In the genomic region with DNA sequence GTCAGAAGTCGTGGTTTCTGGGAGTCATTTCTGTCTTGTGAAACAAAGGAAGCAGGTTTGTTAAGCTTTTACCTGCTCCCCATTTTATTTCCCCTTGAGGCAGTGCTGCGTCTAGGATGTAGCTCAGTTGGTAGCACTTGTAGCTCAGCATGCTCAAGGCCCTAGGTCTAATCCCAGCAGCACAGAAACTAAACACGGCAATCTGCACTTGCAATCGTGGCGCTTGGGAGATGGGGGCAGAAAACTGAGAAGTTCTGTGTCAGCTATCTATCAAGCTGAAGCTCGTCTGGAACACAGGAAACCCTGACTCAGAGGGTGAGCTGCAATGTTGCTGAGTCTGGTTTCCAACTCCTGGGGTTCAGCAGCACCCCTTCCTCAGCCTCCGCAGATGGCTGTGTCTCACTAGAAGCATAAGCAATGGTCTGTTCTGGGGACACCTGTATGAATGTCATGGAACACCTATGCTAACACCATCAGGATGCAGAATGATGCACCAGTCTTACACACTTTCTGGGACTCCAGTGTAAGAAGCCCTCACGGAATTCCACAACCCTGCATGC, we compare ENCODE assay signal across 8 mouse cellular contexts. TPM values are rescaled to one million over a fixed set of nuclear protein-coding genes. Genes with fewer than 3 reads are reported as not detected.
A peak's percentile ranks its signal among the peaks of the same experiment; 100 is the strongest.
DNase-seq lines count a peak whose midpoint lies in the region; ATAC-seq and TF ChIP-seq lines count a peak whose summit lies in the region.
"Had no signal": no experiment of that assay in that cellular context is flagged by ENCODE, and none has a peak within 500 bp of the region (broad histone marks: within the 10 kb centered on the region; RNA-seq: fewer than 3 reads in every experiment).

No protein-coding gene starts in this region.

- DNase-seq in layer of hippocampus, postnatal 10 days (ENCODE audit: low spot score in 2 of 2), result peak; percentile 9 to 12
- no peak for DNase-seq in layer of hippocampus, adult 11-12 months (ENCODE audit: low spot score)
- DNase-seq in hindbrain, postnatal 0 days (ENCODE audit: low spot score), result no peak
- no peak for DNase-seq in right cerebral cortex, adult 2 months (ENCODE audit: low spot score in 2 of 2)
- no peak for DNase-seq in spleen, postnatal 36 days (ENCODE audit: low spot score in 2 of 2)
- DNase-seq: kidney, adult 9 months had no signal

- no peak for ATAC-seq in embryonic facial prominence, embryonic 12.5 days (ENCODE audit: insufficient number of reproducible peaks, insufficient read depth, low FRiP score, low TSS enrichment)
- no peak for ATAC-seq in hindbrain, postnatal 0 days
- ATAC-seq in midbrain, embryonic 15.5 days (replicated peaks), result no peak

- H3K4me1 ChIP-seq in embryonic facial prominence, embryonic 12.5 days, result peaks cover 26% of the 10 kb centered on the region
- H3K4me1 ChIP-seq in hindbrain, postnatal 0 days (ENCODE audit: insufficient read depth, low read length), result peaks cover 16% of the 10 kb centered on the region
- peaks cover 26% of the 10 kb centered on the region for H3K4me1 ChIP-seq in midbrain, embryonic 15.5 days

- H3K27me3 ChIP-seq in embryonic facial prominence, embryonic 12.5 days, result no peaks in the 10 kb centered on the region
- H3K27me3 ChIP-seq in hindbrain, postnatal 0 days (ENCODE audit: insufficient read depth, low read length), result no peaks in the 10 kb centered on the region
- H3K27me3 ChIP-seq in midbrain, embryonic 15.5 days (replicated peaks), result no peaks in the 10 kb centered on the region

- peak overlapping the region; percentile 63; the same call in 1 of the 2 replicates for H3K9ac ChIP-seq in embryonic facial prominence, embryonic 12.5 days
- no peak overlapping the region for H3K9ac ChIP-seq in hindbrain, postnatal 0 days (replicated peaks; ENCODE audit: low read length)
- H3K9ac ChIP-seq in midbrain, embryonic 15.5 days, result no peak overlapping the region

- TF ChIP-seq CTCF in hindbrain, postnatal 0 days (IDR thresholded peaks at IDR 0.05; ENCODE audit: low read depth), result no peak

- H3K36me3 ChIP-seq in embryonic facial prominence, embryonic 12.5 days, result 0 out of 2 replicates have a peak, but pooled peaks cover 9% of the 10 kb centered on the region
- H3K36me3 ChIP-seq in hindbrain, postnatal 0 days (ENCODE audit: insufficient read depth, low read length), result no peaks in the 10 kb centered on the region
- H3K36me3 ChIP-seq in midbrain, embryonic 15.5 days (replicated peaks), result 0 out of 2 replicates have a peak, but pooled peaks cover 3% of the 10 kb centered on the region

- H3K4me3 ChIP-seq in embryonic facial prominence, embryonic 12.5 days, result peak overlapping the region; percentile 56; the same call in 1 of the 2 replicates
- no peak overlapping the region for H3K4me3 ChIP-seq in hindbrain, postnatal 0 days (ENCODE audit: low read length)
- no peak overlapping the region for H3K4me3 ChIP-seq in midbrain, embryonic 15.5 days

- WGBS in embryonic facial prominence, embryonic 12.5 days, result 70% methylated on average over 8 of the region's 8 CpGs
- 68% methylated on average over 8 of the region's 8 CpGs for WGBS in hindbrain, postnatal 0 days
- WGBS in midbrain, embryonic 15.5 days, result 72% methylated on average over 8 of the region's 8 CpGs

- no peak overlapping the region for H3K27ac ChIP-seq in embryonic facial prominence, embryonic 12.5 days
- no peak overlapping the region for H3K27ac ChIP-seq in hindbrain, postnatal 0 days
- H3K27ac ChIP-seq in midbrain, embryonic 15.5 days, result no peak overlapping the region

- H3K9me3 ChIP-seq in embryonic facial prominence, embryonic 12.5 days, result no peaks in the 10 kb centered on the region
- no peaks in the 10 kb centered on the region for H3K9me3 ChIP-seq in hindbrain, postnatal 0 days (ENCODE audit: low read length)
- H3K9me3 ChIP-seq in midbrain, embryonic 15.5 days, result no peaks in the 10 kb centered on the region

- H3K4me2 ChIP-seq in embryonic facial prominence, embryonic 12.5 days (replicated peaks), result peak overlapping the region; percentile 85; the same call in 1 of the 2 replicates
- H3K4me2 ChIP-seq in hindbrain, postnatal 0 days (ENCODE audit: low read depth, low read length), result peak overlapping the region; percentile 92; the same call in 1 of the 2 replicates
- peak overlapping the region; percentile 81; the same call in 1 of the 2 replicates for H3K4me2 ChIP-seq in midbrain, embryonic 15.5 days

RNA-seq across cellular contexts. Expression of a gene that starts 1.1 kb away (rescaled TPM):
- 10 to 100 TPM; 81.8 to 83.7 TPM for total RNA-seq in layer of hippocampus, postnatal 10 days (2021)
- polyA plus RNA-seq in embryonic facial prominence, embryonic 12.5 days (2016; fragmentation: Nextera tagmentation; extraction: Ambion mirVana), result 116 and 126 TPM in 2 replicates
- total RNA-seq in hindbrain, postnatal 0 days (2014; rRNA removed), result 85.6 and 98.5 TPM in 2 replicates
- 98.4 and 104 TPM in 2 replicates for polyA plus RNA-seq in hindbrain, postnatal 0 days (2015; fragmentation: Nextera tagmentation; extraction: Ambion mirVana)
- 75.2 and 82.0 TPM in 2 replicates for polyA plus RNA-seq in midbrain, embryonic 15.5 days (2015; fragmentation: Nextera tagmentation; extraction: Ambion mirVana)

RNA-seq across cellular contexts. Expression of a gene that starts 18.4 kb away (rescaled TPM):
- 100 to 1,000 TPM; 115 TPM for total RNA-seq in layer of hippocampus, postnatal 10 days (2021)
- 13.5 and 15.3 TPM in 2 replicates for polyA plus RNA-seq in embryonic facial prominence, embryonic 12.5 days (2016; fragmentation: Nextera tagmentation; extraction: Ambion mirVana)
- total RNA-seq in hindbrain, postnatal 0 days (2014; rRNA removed), result 546 and 699 TPM in 2 replicates
- polyA plus RNA-seq in hindbrain, postnatal 0 days (2015; fragmentation: Nextera tagmentation; extraction: Ambion mirVana), result 20.6 and 21.0 TPM in 2 replicates
- 28.7 and 36.4 TPM in 2 replicates for polyA plus RNA-seq in midbrain, embryonic 15.5 days (2015; fragmentation: Nextera tagmentation; extraction: Ambion mirVana)

RNA-seq across cellular contexts. Expression of a gene that starts 21.3 kb away (rescaled TPM):
- 10 to 100 TPM; 74.8 to 80.1 TPM for total RNA-seq in layer of hippocampus, postnatal 10 days (2021)
- polyA plus RNA-seq in embryonic facial prominence, embryonic 12.5 days (2016; fragmentation: Nextera tagmentation; extraction: Ambion mirVana), result 188 and 189 TPM in 2 replicates
- total RNA-seq in hindbrain, postnatal 0 days (2014; rRNA removed), result 169 and 194 TPM in 2 replicates
- 165 and 176 TPM in 2 replicates for polyA plus RNA-seq in hindbrain, postnatal 0 days (2015; fragmentation: Nextera tagmentation; extraction: Ambion mirVana)
- 146 and 168 TPM in 2 replicates for polyA plus RNA-seq in midbrain, embryonic 15.5 days (2015; fragmentation: Nextera tagmentation; extraction: Ambion mirVana)

RNA-seq across cellular contexts. Expression of a gene that starts 35.9 kb away (rescaled TPM):
- total RNA-seq in layer of hippocampus, postnatal 10 days (2021), result 100 to 1,000 TPM; 356 to 431 TPM
- polyA plus RNA-seq in embryonic facial prominence, embryonic 12.5 days (2016; fragmentation: Nextera tagmentation; extraction: Ambion mirVana), result 15.9 and 20.4 TPM in 2 replicates
- total RNA-seq in hindbrain, postnatal 0 days (2014; rRNA removed), result 310 and 349 TPM in 2 replicates
- 114 and 125 TPM in 2 replicates for polyA plus RNA-seq in hindbrain, postnatal 0 days (2015; fragmentation: Nextera tagmentation; extraction: Ambion mirVana)
- polyA plus RNA-seq in midbrain, embryonic 15.5 days (2015; fragmentation: Nextera tagmentation; extraction: Ambion mirVana), result 160 and 165 TPM in 2 replicates

RNA-seq across cellular contexts. Expression of a gene that starts 40.9 kb away (rescaled TPM):
- total RNA-seq in layer of hippocampus, postnatal 10 days (2021), result 1 to 10 TPM; 3.6 to 3.7 TPM
- 6.8 and 8.3 TPM in 2 replicates for polyA plus RNA-seq in embryonic facial prominence, embryonic 12.5 days (2016; fragmentation: Nextera tagmentation; extraction: Ambion mirVana)
- total RNA-seq in hindbrain, postnatal 0 days (2014; rRNA removed), result 3.5 and 5.6 TPM in 2 replicates
- polyA plus RNA-seq in hindbrain, postnatal 0 days (2015; fragmentation: Nextera tagmentation; extraction: Ambion mirVana), result 13.7 and 14.2 TPM in 2 replicates
- polyA plus RNA-seq in midbrain, embryonic 15.5 days (2015; fragmentation: Nextera tagmentation; extraction: Ambion mirVana), result 9.0 TPM in 2 replicates

Comparison
In these comparisons a context has a peak if more than half of its experiments do, and no peak if none do; other contexts are left out.
1. DNase-seq: peak in layer of hippocampus, postnatal 10 days (2 of 2); none in layer of hippocampus, adult 11-12 months (single experiment), hindbrain, postnatal 0 days (single experiment), right cerebral cortex, adult 2 months (0 of 2) and spleen, postnatal 36 days (0 of 2).
2. Peak in every context shown above with its lines, with median percentiles within 50 percentile points of each other: H3K4me2 ChIP-seq.